Comparison of ENCODE assay signal across 16 mouse cellular contexts in genomic region chr4:117220741-117221515, GRCm38 (mm10). TPM values are rescaled to one million over a fixed set of nuclear protein-coding genes. Genes with fewer than 3 reads are reported as not detected.
"Had no signal": no experiment of that assay in that cellular context is flagged by ENCODE, and none has a peak within 500 bp of the region (broad histone marks: within the 10 kb centered on the region; RNA-seq: fewer than 3 reads in every experiment).

No protein-coding gene starts in this region.

- H3K4me3 ChIP-seq: layer of hippocampus, adult 2 months; limb, embryonic 13.5 days; midbrain, embryonic 10.5 days had no signal

- DNase-seq: kidney, adult 11 months; kidney, adult 9 months; kidney, postnatal 36 days; left cerebral cortex, postnatal 4 days; lung, adult 18-20 months; lung, postnatal 36 days; thymus, postnatal 36 days had no signal

- H3K27me3 ChIP-seq: limb, embryonic 13.5 days had no signal

- H3K4me1 ChIP-seq: midbrain, embryonic 10.5 days had no signal

- H3K9ac ChIP-seq: limb, embryonic 13.5 days; liver, embryonic 14.5 days had no signal

- ATAC-seq: midbrain, embryonic 16.5 days had no signal

- H3K36me3 ChIP-seq: limb, embryonic 13.5 days; midbrain, embryonic 10.5 days had no signal

- H3K9me3 ChIP-seq: limb, embryonic 13.5 days; midbrain, embryonic 10.5 days had no signal

- H3K27ac ChIP-seq: kidney, postnatal 0 days; layer of hippocampus, adult 2 months; limb, embryonic 13.5 days; liver, embryonic 14.5 days; midbrain, embryonic 10.5 days had no signal

RNA-seq across cellular contexts. Expression of gene Armh1, which starts 31.0 kb away (rescaled TPM):
- total RNA-seq: liver, adult 2 months; megakaryocyte, adult 5-6 weeks had no signal
- polyA plus RNA-seq: liver, adult 2 months; liver, embryonic 14.5 days; small intestine, adult 2 months had no signal
